Mouse (Mus musculus): ENCODE results near the gene Ntn1.

Ntn1 gene

DNA sequence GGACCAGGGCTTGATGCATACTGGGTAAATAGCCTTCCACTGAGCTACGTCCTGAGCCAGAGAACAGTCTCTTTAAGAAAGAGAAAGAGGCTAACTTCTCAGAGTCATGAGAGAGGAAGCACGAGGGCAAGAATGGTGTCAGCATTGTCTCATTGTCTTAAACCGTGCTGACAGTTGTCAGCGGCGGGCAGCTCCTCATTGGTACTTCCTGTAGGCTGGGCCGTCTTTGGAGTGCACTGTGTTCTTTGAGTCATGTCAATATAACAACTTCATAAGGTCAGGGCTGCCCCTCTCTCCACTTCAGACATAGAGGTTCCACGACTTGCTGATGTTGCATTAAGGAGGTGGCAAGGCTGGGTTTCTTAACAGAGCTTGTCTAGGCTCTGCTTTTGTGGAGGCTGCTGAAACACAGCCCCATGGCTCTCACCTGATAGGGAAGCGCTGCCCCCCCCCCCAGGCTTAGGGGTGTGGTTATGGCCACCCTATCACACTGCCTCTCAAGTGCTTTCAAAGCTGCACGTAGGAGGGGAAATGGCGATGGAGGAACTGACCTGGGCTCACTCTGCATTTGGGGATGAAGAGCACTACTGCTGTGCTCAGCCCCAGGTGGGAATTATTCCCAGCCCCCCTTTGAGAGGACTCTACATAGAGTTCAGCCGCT lies 6.8 kb upstream of the Ntn1 start:
- DNase-seq (ENCODE audit: extremely low spot score, low read depth, low spot score) = no peak

DNA sequence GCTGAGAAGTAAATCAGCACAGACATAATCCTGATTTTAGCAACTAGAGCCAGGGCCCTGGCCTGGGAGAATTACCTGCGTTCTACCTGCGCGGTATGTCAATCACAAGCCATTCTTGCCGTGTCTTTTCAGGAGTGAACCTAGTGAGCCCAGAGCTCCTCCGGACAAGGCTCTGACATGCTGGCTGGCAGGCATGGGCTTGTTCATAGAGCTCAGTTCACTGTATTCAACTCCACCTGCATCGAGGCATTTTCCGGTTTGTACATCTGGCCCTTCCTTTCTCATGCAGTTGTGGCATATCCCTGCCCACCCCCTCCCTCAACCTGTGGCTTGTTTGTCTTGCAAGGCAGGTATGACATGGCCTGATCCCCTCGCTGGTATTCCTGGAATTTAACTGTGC lies 5.0 kb upstream of the Ntn1 start:
- DNase-seq (ENCODE audit: extremely low spot score, low read depth, low spot score) = no peak

DNA sequence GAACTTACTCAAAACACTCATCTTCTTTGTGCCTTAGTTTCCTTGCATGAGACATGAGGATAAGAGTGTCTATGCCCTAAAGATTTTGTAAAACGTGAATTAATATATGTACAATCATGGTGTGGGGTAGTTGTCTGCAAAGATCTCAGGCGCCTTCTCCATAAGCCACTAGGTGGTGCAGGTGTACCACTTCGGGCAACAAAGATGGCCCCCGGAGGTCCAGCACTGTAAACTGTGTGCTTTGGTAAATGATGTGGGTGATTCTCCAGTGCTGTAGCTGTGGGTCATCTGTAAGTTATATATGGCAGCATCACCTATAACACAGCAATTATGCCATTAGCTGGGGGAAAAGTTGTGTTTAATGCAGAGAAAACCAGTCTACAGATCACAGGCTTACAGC lies 3.6 kb upstream of the Ntn1 start:
- no peak for DNase-seq (ENCODE audit: extremely low spot score, low read depth, low spot score)

DNA sequence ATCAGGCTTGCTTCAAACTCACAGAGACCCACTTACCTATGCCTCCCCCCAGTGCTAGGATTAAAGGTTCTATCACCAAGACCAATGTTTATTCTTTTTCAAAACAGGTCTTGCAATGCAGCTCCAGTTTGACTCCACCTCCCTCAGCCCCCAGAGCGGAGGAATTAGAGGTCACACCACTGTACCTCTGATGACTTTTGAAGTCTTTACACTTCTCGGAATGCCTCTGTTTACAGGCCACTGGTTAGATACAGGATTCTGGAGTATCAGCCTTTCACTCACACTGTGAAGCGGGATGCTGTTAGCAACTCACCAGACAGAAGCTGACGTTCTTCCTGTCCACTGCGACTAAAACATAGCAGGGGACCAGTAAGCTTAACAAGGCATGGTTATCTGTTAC lies 805 bp upstream of the Ntn1 start:
- DNase-seq (ENCODE audit: extremely low spot score, low read depth, low spot score) = no peak

DNA sequence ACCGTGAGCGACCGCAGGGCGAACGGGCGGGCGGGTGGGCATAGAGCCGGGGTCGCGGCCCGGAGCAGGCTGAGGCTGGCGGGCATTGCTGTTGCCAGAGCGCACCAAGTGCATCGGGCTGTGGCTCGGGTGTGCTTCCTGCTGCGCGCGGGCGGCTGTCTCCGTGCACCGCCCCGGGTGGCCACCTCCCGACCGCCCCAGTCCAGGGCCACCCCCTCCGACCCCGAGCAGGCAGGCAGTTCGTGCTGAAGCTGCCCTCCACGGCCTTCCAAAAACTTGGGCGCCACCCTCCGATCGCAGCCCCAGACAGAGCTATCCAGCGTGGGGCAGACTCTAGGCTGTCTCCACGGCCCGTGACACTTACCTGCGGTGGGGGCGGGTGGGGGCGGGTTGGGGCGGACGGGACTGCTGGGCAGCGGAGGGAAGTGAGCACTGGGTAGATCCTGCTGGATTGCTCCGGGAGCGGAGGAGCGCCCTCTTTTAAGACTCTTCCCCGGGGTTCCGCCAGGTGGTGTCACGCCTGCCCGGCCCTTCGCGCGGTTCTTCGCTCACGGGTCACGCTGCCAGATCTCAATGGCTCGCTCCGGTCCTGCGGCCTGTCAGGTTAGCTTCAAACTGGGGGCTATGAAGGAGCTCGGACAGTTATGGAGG lies 477 bp downstream of the Ntn1 start:
- no peak for DNase-seq (ENCODE audit: extremely low spot score, low read depth, low spot score)

DNA sequence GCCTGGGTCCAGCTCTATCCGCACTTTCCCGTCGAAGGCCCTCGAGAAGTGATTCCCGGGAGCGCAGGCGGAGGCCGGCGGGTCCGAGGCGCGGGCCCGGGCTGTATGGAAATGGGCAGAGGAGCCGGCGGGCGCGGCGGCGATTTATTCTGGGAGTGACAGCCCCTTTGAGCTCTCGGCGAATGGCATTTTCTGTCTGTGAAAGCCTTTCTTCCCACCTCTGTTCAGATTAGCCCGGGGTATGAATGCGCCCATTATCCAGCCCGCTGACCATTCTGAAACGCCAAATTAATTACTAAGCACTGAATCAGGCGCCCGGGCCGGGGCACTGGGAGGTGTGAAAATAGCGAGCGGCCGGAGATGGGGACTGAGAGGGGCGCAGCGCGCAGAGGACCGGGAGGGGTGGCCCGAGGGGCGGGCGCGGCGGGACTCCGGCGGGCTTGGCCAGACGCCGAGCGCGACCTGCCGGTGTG lies 1.0 kb downstream of the Ntn1 start:
- DNase-seq (ENCODE audit: extremely low spot score, low read depth, low spot score) = no peak

DNA sequence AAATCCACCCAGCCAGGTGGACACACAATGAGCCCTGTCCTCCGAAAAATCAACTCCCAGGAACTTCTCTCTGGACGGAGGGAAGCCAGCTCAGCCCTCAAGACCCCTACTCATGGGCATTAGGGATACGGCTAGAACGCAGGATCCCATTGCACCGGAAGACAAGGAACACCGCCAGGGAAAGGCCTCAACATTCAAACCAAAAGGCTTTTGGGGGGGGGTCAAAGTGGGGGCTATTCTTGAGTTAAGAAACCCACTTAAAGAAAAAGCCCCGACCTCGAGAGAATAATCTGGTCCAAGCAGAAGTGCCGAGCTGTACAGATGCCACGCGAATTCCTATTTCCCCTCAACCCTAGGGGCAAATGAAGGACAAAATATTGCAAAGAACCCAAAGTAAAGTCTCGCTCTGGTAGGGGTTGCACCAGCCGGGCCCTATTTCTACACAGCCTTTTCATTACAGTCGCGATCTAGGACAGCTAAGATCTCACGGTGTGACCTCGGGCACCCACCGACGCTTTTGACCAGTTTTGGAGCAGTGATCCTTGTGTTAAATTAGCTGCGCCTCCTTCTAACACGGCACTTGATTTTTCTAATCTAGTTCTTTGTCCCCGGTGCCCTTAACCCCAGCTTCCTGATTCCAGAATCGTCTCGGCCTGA lies 1.6 kb downstream of the Ntn1 start:
- DNase-seq (ENCODE audit: extremely low spot score, low read depth, low spot score) = no peak

DNA sequence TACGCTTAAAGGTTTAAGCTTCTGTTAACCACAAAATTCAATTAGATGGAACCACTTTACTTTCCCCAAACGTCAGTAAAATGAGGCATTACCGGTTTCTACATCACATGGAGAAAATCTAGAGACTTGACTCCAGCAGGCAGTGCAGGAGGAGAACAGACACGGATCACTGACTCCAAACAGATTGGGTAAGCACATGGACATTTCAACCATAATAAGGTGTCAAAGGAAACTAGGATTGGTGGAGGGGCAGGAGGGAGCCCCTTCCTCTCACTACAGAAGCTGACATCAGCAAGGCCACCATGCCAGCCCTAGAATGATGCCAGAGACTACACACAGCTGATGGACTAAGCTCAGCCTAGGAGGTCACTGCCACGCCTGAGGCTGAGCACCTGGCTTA lies 5.1 kb downstream of the Ntn1 start:
- DNase-seq (ENCODE audit: extremely low spot score, low read depth, low spot score) = no peak

DNA sequence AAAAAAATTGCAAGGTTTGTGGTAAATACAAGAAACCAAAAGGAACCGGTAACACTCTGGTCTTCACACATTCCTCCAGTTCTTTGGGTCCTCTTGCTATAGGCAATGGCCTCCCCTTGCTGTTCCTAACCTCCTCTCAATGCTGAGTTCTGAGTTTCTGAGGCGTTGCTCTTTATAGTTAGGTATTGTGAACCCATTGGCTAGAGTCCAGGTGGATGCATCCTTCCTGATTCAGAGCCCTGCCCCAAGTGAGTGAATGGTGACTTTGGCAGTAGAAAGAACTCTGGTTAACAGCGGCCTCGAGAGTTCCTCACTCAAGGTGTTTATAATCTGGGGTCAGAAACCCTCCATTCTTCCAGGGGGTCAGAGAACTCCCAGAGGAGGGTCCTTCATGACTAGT lies 5.9 kb downstream of the Ntn1 start:
- DNase-seq (ENCODE audit: extremely low spot score, low read depth, low spot score) = no peak

DNA sequence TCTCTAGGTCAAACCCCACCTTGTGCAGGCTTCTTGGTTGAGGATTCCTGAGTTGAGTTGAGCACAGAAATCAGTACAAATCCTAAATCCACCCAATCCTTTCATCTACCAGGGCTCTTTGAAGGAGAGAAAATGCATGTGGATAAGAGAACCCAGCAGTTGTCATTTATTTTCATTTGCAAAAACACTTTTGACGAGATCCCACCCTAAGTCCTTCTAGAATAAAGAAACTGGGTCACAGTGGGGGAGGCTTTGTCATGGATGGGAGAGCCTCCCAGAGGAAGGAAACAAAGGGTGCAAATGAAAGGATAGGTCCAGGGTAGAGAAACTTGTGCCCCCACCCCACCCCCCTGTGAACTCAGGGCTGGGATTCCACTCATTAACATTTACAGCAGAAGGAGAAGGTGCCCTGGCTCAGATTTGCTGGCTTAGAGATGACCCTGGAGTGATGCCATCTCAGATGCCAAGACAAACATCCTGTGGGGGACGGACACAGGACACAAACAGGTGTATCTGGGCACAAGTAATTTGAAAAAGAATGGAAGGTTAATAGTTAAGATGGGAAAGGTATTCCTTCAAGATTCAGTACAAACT lies 6.6 kb downstream of the Ntn1 start:
- DNase-seq (ENCODE audit: extremely low spot score, low read depth, low spot score) = no peak

DNA sequence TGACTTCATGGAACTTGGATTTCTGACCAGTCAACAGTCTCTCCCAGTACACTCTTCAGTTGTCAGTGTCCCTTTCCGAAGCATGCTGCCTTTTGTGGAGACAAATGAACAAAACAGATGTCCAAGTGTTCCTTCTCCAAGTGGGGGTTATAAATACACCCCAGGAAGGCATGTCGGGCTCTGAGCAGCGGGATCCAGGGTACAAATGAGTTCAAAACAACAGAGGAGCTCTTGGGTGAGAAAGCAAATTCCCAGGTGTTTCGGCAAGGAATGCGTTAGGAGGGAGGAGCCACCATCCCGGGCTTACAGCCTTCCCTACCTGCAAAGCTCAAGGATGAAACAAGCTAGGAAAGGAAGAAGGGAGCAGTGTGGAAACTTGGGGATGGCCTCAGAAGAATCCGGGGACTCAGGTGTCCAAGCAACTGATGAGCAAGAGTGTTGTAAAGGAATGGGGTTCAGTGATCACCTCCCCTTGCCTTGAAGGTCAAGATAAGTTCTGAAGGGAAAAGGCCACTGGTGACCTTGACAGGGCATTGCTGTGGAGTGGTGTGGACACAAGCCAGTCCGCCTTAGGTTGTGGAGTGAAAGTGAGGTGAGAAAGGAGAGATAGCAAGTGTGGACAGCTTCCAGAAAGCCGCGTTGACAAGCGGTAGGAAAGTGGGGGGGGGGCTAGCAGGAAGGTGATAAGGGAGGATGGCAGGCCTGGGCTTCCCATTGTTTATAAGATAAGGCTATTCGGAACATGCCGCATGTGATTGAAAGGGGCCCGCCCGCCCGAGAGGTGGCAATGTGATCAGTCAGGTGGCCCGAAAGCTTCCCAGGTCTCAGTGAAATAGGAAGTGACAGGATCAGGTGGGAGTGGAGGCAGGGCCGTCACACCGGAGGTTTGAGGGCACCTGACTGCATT lies 10.0 kb downstream of the Ntn1 start:
- no peak for DNase-seq (ENCODE audit: extremely low spot score, low read depth, low spot score)

DNA sequence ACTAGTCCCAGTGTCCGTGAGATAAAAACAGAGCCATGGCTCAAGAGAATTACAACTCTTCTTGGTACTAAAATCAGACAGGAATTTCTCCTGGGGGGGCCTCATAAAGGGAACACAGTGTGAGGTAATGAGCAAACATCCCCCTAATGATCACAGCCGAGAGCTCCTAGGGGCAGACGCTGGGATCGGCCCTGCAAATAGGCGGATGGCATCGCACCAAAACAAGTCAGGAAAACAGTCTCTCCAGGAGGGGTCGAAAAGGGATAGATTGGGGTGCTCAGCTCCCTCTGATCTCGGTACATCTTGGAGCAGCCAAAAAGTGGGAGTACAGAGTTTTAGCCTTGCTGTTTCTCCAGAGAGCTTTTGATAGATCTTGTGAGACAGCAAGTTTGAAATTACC lies 11.0 kb downstream of the Ntn1 start:
- no peak for DNase-seq (ENCODE audit: extremely low spot score, low read depth, low spot score)

DNA sequence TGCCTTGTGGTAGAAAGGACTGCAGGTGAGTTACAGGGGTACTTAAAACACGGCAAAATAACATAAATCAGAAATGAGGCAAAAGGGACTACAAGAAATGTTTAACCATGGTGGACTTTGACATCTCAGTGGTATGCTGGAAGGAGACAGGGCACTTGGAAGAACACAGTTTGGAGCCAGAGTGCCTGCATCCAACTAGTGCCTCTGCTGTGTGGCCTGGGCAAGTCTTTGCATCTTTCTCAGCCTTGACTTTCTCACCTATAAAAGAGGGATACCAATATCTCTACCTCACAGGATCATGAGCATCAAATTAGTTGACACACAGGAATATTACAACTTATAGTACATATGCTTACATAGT lies 12.0 kb downstream of the Ntn1 start:
- DNase-seq (ENCODE audit: extremely low spot score, low read depth, low spot score) = no peak

DNA sequence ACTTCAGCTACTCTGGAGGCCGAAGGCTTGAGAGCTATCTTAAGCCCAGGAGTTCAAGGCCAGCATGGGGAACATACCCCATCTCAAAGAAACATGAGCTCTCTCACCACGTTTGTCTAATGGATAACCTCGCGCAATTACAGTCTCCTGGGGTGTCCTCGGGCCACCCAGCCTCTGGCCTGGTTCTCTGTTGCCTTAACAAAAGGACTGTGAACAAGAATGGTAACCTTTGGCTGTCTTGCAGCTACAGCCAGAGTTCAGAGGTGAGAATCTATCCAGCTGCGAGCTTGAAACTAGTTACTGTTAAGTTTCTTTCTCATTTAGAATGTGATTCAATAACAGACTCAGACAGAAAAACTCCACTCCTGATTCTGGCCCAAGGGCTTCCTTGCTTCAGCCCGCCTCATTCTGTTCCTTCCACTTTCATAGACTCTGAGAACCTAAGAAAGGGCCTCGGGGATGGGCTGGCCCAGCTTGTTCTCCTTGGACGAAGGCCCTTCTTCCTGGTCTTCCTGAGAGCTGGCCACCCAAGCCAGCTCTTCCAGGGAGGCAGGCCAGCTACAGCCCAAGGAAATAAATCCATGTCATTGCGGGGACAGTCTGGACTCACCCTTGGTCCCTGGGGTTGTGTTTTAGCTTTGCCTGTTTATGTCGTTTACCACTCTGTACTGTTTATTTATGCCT lies 12.5 kb downstream of the Ntn1 start:
- no peak for DNase-seq (ENCODE audit: extremely low spot score, low read depth, low spot score)

DNA sequence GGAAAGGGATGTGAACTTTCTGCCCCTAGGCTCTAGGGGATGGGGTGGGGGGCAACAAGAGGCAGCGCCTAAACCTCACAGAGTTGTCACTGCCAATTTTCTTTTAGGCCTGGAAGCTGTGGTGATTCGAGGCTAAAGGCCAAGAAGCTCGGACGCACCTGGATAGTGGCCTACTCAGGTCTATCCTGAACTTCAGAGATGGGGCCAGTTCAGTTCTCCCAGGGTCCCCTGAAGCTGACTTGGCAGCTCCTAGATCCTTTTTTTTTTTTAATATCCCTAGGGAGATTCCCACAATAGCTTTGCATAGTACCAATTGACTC lies 13.2 kb downstream of the Ntn1 start:
- DNase-seq (ENCODE audit: extremely low spot score, low read depth, low spot score) = no peak

DNA sequence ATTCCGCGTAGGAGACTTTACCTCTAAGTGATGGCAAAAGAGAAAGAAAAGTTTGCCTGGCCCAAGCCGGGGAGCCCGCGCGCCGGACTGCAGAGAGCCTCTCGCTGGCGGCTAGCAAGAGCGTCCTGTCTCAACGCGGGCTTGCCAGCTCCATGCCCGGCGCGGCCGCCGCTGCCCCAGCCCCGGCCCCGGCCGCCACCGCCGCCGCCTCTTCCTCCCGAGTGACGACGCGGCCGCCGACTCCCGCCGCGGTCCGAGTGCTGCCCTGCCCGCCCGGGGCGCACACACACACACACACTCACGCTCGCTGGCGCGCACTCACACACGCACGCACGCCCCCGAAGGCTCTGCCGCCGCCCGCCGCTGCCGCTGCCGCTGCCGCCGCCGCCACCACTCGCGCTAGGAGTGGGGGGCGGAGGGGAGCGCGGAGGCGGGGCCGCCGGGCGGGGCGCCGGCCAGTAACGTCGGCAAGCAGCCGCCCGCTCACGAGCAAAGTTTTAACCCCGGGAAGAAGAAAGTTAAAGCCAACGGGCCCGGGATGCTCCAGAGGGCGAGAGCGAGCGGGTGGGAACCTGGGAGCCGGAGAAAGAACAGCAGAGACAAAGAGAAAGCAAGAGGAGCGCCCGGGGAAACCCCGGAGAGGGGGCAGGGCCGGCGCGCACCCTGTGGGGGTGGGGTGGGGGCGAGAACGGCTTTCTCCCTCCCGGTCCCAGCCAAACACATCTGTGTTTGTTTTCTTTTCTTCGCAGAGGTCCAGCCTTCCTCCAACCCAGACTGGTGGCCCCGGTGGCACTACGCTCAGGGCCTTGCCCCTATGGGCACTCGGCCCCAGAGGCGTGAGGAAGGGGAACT lies 13.8 kb downstream of the Ntn1 start:
- no peak for DNase-seq (ENCODE audit: extremely low spot score, low read depth, low spot score)

DNA sequence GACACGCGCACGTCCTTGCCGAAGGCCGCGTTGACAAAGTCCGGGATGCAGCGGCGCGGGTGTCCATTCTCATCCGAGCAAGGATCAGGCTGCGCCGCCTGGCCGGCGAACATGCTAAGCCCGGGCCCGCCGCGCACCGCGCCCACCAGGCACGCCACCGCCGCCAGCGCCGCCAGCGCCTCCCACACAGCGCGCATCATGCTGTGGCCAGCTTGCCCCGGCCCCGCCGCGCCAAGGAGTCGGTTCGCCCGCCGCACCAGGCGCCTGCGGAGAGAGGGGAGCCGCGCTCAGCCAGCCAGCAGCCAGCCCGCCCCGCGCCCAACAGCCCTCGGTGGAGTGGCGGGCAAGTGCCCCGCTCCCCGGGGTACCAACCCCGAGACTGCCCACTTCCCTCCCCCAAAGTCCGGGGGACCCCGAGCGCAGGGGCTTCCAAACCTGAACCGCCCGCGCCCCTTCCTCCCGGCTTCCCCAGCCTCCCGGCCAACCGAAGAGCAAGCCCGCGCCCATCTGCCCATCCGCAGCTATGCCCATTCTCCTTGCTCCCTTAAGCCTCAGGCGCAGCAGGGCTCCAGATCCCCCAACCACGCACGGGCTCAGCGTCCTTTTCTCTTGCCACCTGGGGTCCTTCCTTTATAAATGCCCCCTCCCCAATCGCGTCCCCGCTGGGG lies 14.6 kb downstream of the Ntn1 start:
- no peak for DNase-seq (ENCODE audit: extremely low spot score, low read depth, low spot score)

DNA sequence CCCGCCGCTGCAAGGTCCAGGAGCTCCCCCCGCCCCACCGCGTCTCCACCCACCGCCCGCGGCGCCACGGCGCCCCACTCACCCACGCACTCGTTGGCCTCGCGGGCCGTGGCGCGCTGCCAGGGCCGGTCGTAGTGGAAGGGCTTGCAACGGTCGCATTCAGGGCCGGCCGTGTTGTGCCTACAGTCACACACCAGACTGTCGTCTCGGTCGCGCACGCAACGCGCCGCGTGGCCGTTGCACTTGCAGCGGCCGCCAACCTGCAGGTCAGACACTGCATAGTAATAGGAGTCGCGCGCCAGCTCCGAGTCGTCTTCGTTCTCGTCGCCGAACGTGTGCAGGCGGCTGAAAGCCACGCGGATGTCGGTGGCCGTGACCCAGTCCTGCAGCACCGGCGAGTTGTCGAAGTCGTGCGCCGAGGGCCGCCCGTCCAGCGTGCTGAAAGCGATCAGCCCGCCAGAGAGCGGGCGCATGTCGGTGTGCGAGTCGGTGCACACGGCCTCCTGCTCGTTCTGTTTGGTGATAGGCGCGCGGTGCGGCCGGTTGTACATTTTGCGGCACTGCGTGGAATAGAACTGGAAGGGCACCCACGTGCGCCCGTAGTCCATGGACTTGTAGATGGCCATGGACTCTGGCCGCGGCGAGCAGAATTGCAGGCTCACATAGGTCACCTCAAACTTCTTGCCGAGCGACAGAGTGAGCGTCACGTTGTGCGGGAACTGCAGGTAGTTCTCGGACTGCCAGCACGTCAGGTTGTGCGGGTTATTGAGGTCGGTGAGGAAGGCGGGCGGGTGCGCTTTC lies 15.4 kb downstream of the Ntn1 start:
- no peak for DNase-seq (ENCODE audit: extremely low spot score, low read depth, low spot score)

All from hindlimb bud, embryonic 11.5 days (tissue).